Mouse (Mus musculus): Measurements from ENCODE around the gene Tbck. TPM values are rescaled to one million over a fixed set of nuclear protein-coding genes. Genes with fewer than 3 reads are reported as not detected.

The Tbck gene
- total RNA-seq, 1 experiment from 2014 or later: 21.3 TPM

GRCm38 (mm10) chr3:132752772-132753171 is 68.8 kb downstream of the Tbck start:
- ATAC-seq (replicated peaks; ENCODE audit: low read depth, poor library complexity, severe bottlenecking): no peak

DNA sequence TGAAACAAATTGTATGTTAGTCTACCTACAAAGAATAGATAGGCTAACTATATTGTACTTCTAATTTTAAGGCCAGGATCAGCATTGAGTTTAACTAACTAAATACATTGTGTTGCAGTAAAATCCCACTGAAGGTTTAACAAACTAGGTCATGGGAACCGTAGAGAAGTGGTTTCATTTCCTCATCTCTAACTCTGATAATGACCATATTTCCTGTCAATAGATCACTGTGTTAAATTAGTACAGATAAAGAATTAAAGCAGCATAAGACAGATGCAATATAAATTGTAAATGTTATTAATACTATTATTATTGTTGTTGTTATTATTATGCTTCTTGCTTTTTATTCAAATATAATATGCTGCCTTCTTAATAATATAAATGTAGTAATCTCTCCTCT is 72.3 kb downstream of the Tbck start:
- ATAC-seq (replicated peaks; ENCODE audit: low read depth, poor library complexity, severe bottlenecking): peak; percentile 71; the same call in 1 of the 2 replicates

GRCm38 (mm10) chr3:132766033-132766726 is 82.2 kb downstream of the Tbck start:
- ATAC-seq (replicated peaks; ENCODE audit: low read depth, poor library complexity, severe bottlenecking): no peak

DNA sequence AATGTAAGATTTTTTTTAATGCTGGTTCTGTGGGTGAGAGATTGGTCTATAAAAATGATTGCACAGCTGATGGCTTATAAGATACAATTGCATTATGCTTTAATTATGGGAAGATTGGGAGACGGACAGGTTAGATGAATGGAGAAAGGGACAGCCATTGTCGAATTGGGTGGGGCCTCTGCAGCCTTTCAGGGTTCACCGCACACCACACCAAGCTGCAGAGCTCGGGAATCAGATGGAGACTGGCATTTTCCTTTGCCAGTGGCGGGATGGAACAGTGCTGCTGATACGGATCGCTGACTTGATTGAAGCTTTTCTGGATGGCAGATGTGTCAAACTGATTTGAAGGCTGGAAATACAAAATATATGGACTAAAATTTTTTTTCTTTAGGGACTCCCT is 88.1 kb downstream of the Tbck start:
- ATAC-seq (replicated peaks; ENCODE audit: low read depth, poor library complexity, severe bottlenecking): no peak

DNA sequence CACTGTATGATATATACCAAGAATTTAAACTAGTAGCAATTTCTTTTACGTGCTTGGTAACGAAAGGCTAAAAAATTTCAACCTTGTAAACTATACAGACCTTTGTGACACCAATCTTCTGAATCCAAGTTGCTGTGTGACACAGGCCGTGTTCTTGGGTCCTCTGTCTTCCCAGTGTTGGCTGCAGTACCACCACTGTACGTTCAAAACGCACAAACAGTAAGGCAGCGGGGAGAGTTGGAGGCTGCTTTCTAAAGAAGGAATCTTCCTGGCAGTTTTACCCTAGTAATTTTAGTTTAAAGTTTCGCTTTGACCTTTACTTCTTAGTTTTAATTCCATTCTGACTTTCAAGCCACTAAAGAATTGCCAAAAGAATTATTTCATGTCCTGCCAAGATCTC is 92.7 kb downstream of the Tbck start:
- ATAC-seq (replicated peaks; ENCODE audit: low read depth, poor library complexity, severe bottlenecking): no peak

- ATAC-seq (replicated peaks; ENCODE audit: low read depth, poor library complexity, severe bottlenecking): no peak
Observed at GRCm38 (mm10) chr3:132781103-132781502, 97.2 kb downstream of the Tbck start.

DNA sequence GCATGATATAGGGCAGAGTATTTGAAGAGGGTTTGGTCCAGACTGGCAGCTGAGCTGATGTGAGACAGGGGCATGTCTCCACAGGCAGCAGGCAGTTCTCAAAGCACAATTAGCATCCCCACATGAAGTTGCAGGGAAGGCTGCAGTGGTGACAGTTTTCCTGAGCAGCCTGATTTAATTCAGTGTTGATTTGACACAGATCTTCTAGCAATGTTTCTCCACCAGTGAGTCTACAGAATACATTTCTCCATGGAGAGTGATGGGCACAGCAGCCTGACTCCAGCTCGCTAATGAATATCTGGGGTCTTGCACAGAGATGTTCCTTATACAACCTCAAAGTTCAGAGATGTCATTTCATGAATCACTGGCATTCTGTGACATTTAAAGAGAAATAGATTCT is 99.1 kb downstream of the Tbck start:
- ATAC-seq (replicated peaks; ENCODE audit: low read depth, poor library complexity, severe bottlenecking): no peak

- ATAC-seq (replicated peaks; ENCODE audit: low read depth, poor library complexity, severe bottlenecking): no peak
Observed at GRCm38 (mm10) chr3:132784732-132785131, 100.8 kb downstream of the Tbck start.

DNA sequence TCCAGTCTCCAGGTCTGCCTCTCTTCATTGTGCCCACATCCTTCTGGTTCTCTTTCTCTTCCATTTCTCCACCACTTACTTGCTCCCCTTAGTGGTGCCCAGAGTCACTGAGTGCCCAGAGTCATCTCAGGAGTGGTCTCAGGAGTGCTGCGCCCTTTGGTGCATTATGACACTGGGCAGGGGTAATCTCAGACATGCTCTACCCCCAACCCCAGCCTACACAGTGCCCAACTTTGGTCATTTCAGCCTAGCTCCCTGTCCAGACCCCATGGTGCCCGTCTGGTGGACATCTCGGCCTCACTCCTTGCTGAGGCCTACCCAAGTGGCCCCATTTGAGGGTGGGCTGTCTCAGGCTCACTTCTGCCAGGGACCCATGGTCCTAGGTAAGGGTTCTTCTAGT is 102.7 kb downstream of the Tbck start:
- no peak for ATAC-seq (replicated peaks; ENCODE audit: low read depth, poor library complexity, severe bottlenecking)

DNA sequence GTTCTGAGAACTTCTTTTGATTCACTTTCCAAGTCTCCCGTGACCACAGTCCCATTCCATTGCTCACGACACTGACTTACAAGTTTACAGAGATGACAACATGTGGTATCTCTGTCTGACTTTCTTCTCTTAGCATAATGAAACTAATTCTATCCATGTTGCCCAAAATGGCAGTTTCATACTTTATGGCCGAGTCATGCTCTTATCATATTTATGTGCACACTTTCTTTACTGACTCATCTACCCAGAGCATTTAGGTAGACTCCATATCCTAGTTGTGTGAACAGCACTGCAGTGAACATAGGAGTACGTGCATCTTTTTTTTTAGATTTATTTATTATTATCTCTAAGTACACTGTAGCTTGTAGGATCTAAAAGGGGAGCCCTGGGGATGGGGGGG is 103.8 kb downstream of the Tbck start:
- ATAC-seq (replicated peaks; ENCODE audit: low read depth, poor library complexity, severe bottlenecking): no peak

DNA sequence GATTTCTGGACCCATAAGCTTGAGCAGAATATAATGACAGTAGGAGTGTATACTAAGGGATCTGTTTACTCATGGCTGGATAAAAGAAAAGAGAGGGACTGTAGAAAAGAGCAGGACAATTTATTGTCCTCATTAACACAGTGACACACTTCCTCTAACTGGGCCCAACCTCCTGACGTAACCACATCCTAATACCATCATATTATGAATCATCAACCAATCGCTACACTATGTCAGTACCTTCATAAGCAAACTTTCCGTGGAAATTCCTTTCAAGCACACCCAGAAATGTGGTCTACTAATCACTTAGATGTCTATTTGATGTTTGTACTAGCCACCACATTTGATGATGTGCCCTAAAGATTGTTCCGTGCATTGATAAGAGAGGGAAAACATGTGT is 107.2 kb downstream of the Tbck start:
- peak; percentile 76 for ATAC-seq (replicated peaks; ENCODE audit: low read depth, poor library complexity, severe bottlenecking)

DNA sequence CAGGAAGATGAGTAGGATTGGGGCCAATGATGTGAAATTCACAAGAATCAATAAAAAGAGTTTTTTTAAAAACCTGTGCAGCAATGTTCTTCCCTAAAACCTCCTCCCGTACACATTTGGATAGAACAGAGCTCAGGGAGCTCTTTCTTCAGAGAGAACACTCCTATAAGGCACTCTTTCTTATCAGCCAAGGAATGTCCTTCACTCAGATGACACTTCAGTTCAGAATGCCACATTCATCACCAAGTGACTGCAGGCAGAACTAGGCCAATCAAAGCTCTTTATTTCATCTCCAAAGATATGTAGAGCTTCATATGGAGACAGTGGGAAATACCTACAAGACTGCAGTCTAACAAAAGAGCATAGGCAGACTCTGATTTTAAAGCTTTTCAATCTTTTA is 116.3 kb downstream of the Tbck start:
- no peak for ATAC-seq (replicated peaks; ENCODE audit: low read depth, poor library complexity, severe bottlenecking)

GRCm38 (mm10) chr3:132801910-132802309 is 118.0 kb downstream of the Tbck start:
- ATAC-seq (replicated peaks; ENCODE audit: low read depth, poor library complexity, severe bottlenecking): no peak

GRCm38 (mm10) chr3:132807888-132808579 is 124.1 kb downstream of the Tbck start:
- ATAC-seq (replicated peaks; ENCODE audit: low read depth, poor library complexity, severe bottlenecking): no peak

GRCm38 (mm10) chr3:132808951-132809350 is 125.0 kb downstream of the Tbck start:
- no peak for ATAC-seq (replicated peaks; ENCODE audit: low read depth, poor library complexity, severe bottlenecking)

GRCm38 (mm10) chr3:132811791-132812190 is 127.8 kb downstream of the Tbck start:
- ATAC-seq (replicated peaks; ENCODE audit: low read depth, poor library complexity, severe bottlenecking): no peak

DNA sequence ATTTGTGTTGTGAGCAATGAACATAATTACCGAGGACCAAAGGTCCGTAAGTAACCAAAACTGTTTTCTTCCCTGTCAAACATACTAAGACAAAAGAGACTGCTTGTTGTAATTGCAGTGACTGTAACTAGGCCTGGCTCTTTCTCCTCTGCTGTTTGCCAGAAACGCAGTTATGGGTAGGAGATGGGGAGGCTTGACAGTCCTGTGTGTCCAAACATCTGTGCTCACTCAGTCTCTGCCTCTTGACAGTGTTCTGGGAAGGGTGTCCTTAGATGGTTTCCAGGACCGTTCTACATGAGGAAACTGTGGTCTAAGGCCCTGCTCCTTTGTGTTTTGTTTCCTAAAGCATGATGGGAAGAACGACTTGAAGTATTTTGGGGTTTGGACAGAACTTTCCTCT is 128.4 kb downstream of the Tbck start:
- ATAC-seq (replicated peaks; ENCODE audit: low read depth, poor library complexity, severe bottlenecking): no peak

GRCm38 (mm10) chr3:132813147-132813546 is 129.2 kb downstream of the Tbck start:
- no peak for ATAC-seq (replicated peaks; ENCODE audit: low read depth, poor library complexity, severe bottlenecking)

DNA sequence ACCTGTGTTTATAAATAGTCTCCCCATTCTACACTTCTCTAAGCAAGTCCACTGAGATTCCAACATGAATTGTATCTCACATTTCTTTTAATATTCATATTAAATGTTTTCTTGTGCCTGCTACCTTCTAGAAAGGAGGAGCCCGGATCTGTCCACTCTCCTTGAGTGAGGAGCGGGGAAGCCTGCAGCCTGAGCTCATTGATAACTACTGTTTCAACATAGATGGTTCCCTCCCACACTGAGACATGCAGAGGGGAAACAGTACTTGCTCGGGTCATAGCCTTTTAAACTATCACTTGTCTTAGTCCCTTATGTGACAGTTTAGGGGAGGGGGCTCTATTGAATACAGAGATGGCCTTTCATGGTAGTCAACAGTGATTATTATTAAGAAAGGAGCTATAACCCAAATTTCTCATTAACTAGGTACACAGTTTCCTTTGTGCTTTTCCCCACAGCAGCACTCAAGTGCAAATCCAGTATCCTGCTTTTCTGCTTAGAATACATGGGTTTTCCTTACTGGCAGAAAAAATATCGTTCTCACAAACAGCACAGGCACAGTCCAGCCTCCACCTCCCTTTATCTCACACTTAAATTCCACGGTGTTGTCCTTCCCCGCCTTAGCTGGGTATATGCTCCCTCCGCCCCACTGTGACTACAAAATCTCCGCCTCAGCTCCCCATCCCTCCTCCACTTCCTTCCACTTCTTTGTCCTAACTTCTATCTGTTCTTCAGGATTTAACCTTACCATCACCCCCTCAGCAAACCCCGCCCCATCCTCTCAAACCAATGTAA is 130.0 kb downstream of the Tbck start:
- no peak for ATAC-seq (replicated peaks; ENCODE audit: low read depth, poor library complexity, severe bottlenecking)

GRCm38 (mm10) chr3:132814791-132815496 is 131.0 kb downstream of the Tbck start:
- ATAC-seq (replicated peaks; ENCODE audit: low read depth, poor library complexity, severe bottlenecking): peak; percentile 71

All from common myeloid progenitor, adult 5-6 weeks (primary cell).